Mouse (Mus musculus): ENCODE data around the gene Poc1a. TPM values are rescaled to one million over a fixed set of nuclear protein-coding genes. Genes with fewer than 3 reads are reported as not detected.

Gene Poc1a
- polyA plus RNA-seq, 1 experiment from 2014 or later: 42.7 TPM

GRCm38 (mm10) chr9:106290636-106291122 is 9.8 kb downstream of the Poc1a start:
- 91% methylated on average over 17 of the region's 17 CpGs for WGBS
- H3K36me3 ChIP-seq (replicated peaks): peaks cover 80% of the 10 kb centered on the region
- H3K9me3 ChIP-seq: no peaks in the 10 kb centered on the region
- no peaks in the 10 kb centered on the region for H3K4me1 ChIP-seq
- H3K27ac ChIP-seq: no peak overlapping the region
- no peaks in the 10 kb centered on the region for H3K27me3 ChIP-seq (ENCODE audit: poor library complexity, severe bottlenecking)
- DNase-seq (ENCODE audit: extremely low spot score, low spot score): no peak
- H3K4me3 ChIP-seq: no peak overlapping the region

GRCm38 (mm10) chr9:106293569-106294156 is 12.8 kb downstream of the Poc1a start:
- Histone ChIP-seq H3K27ac (no peak overlapping the region), H3K4me3 (no peak overlapping the region), H3K9me3 (no peaks in the 10 kb centered on the region), H3K4me1 (no peaks in the 10 kb centered on the region), H3K36me3 (replicated peaks) (peaks cover 78% of the 10 kb centered on the region), H3K27me3 (ENCODE audit: poor library complexity, severe bottlenecking) (no peaks in the 10 kb centered on the region)
- whole genome bisulfite sequencing: 92% methylated on average over 14 of the region's 14 CpGs
- DNase-seq (ENCODE audit: extremely low spot score, low spot score): no peak

- Histone ChIP-seq H3K9me3 (no peaks in the 10 kb centered on the region), H3K36me3 (replicated peaks) (peaks cover 69% of the 10 kb centered on the region), H3K27me3 (ENCODE audit: poor library complexity, severe bottlenecking) (no peaks in the 10 kb centered on the region), H3K4me1 (no peaks in the 10 kb centered on the region), H3K27ac (no peak overlapping the region), H3K4me3 (no peak overlapping the region)
- 88% methylated on average over 6 of the region's 6 CpGs for WGBS
- DNase-seq (ENCODE audit: extremely low spot score, low spot score): no peak
Measured at GRCm38 (mm10) chr9:106296637-106297174, 15.8 kb downstream of the Poc1a start.

- H3K4me3 ChIP-seq: no peak overlapping the region
- H3K27me3 ChIP-seq (ENCODE audit: poor library complexity, severe bottlenecking): no peaks in the 10 kb centered on the region
- DNase-seq (ENCODE audit: extremely low spot score, low spot score): no peak
- peaks cover 10% of the 10 kb centered on the region; the same call in 1 of the 2 replicates for H3K4me1 ChIP-seq
- H3K36me3 ChIP-seq (replicated peaks): peaks cover 59% of the 10 kb centered on the region
- H3K9me3 ChIP-seq: no peaks in the 10 kb centered on the region
- 81% methylated on average over 20 of the region's 20 CpGs for WGBS
- H3K27ac ChIP-seq: 0 out of 2 replicates have a peak overlapping the region, but pooled peaks have one; percentile 15
Measured at GRCm38 (mm10) chr9:106300176-106300803, 19.4 kb downstream of the Poc1a start.

GRCm38 (mm10) chr9:106300949-106301348 is 20.1 kb downstream of the Poc1a start:
- no peaks in the 10 kb centered on the region for H3K9me3 ChIP-seq
- peaks cover 56% of the 10 kb centered on the region for H3K36me3 ChIP-seq (replicated peaks)
- peaks cover 10% of the 10 kb centered on the region; the same call in 1 of the 2 replicates for H3K4me1 ChIP-seq
- no peak for DNase-seq (ENCODE audit: extremely low spot score, low spot score)
- no peak overlapping the region for H3K27ac ChIP-seq
- WGBS: 83% methylated on average over 6 of the region's 6 CpGs
- H3K27me3 ChIP-seq (ENCODE audit: poor library complexity, severe bottlenecking): no peaks in the 10 kb centered on the region
- no peak overlapping the region for H3K4me3 ChIP-seq

GRCm38 (mm10) chr9:106301446-106302080 is 20.7 kb downstream of the Poc1a start:
- Histone ChIP-seq H3K4me1 (peaks cover 10% of the 10 kb centered on the region; the same call in 1 of the 2 replicates), H3K36me3 (replicated peaks) (peaks cover 50% of the 10 kb centered on the region), H3K9me3 (no peaks in the 10 kb centered on the region), H3K27ac (peak overlapping the region; percentile 11; the same call in 1 of the 2 replicates), H3K4me3 (no peak overlapping the region), H3K27me3 (ENCODE audit: poor library complexity, severe bottlenecking) (no peaks in the 10 kb centered on the region)
- 80% methylated on average over 11 of the region's 11 CpGs for WGBS
- no peak for DNase-seq (ENCODE audit: extremely low spot score, low spot score)

- Histone ChIP-seq H3K27me3 (ENCODE audit: poor library complexity, severe bottlenecking) (no peaks in the 10 kb centered on the region), H3K4me1 (peaks cover 10% of the 10 kb centered on the region; the same call in 1 of the 2 replicates), H3K27ac (no peak overlapping the region; the same call in 1 of the 2 replicates), H3K4me3 (no peak overlapping the region), H3K9me3 (no peaks in the 10 kb centered on the region), H3K36me3 (replicated peaks) (peaks cover 41% of the 10 kb centered on the region)
- DNase-seq (ENCODE audit: extremely low spot score, low spot score): no peak
- 92% methylated on average over 16 of the region's 16 CpGs for WGBS
Measured at GRCm38 (mm10) chr9:106302446-106303150, 21.7 kb downstream of the Poc1a start.

GRCm38 (mm10) chr9:106303460-106303960 is 22.6 kb downstream of the Poc1a start:
- no peak for DNase-seq (ENCODE audit: extremely low spot score, low spot score)
- H3K4me3 ChIP-seq: no peak overlapping the region
- H3K27me3 ChIP-seq (ENCODE audit: poor library complexity, severe bottlenecking): no peaks in the 10 kb centered on the region
- H3K4me1 ChIP-seq: peaks cover 10% of the 10 kb centered on the region; the same call in 1 of the 2 replicates
- no peak overlapping the region for H3K27ac ChIP-seq
- H3K36me3 ChIP-seq (replicated peaks): peaks cover 40% of the 10 kb centered on the region
- H3K9me3 ChIP-seq: no peaks in the 10 kb centered on the region
- 92% methylated on average over 6 of the region's 6 CpGs for WGBS

GRCm38 (mm10) chr9:106305228-106305627 is 24.4 kb downstream of the Poc1a start:
- Histone ChIP-seq H3K27me3 (ENCODE audit: poor library complexity, severe bottlenecking) (no peaks in the 10 kb centered on the region), H3K4me3 (no peak overlapping the region), H3K27ac (peak overlapping the region; percentile 40; the same call in 1 of the 2 replicates), H3K36me3 (replicated peaks) (peaks cover 34% of the 10 kb centered on the region), H3K9me3 (no peaks in the 10 kb centered on the region), H3K4me1 (peaks cover 13% of the 10 kb centered on the region; the same call in 1 of the 2 replicates)
- DNase-seq (ENCODE audit: extremely low spot score, low spot score): no peak
- 82% methylated on average over 7 of the region's 7 CpGs for whole genome bisulfite sequencing

- WGBS: 54% methylated on average over 8 of the region's 8 CpGs
- peaks cover 19% of the 10 kb centered on the region for H3K4me1 ChIP-seq
- peaks cover 34% of the 10 kb centered on the region for H3K36me3 ChIP-seq (replicated peaks)
- H3K27me3 ChIP-seq (ENCODE audit: poor library complexity, severe bottlenecking): no peaks in the 10 kb centered on the region
- DNase-seq (ENCODE audit: extremely low spot score, low spot score): peak; percentile 67
- H3K4me3 ChIP-seq: no peak overlapping the region
- peak overlapping the region; percentile 52; the same call in 1 of the 2 replicates for H3K27ac ChIP-seq
- H3K9me3 ChIP-seq: no peaks in the 10 kb centered on the region
Measured at GRCm38 (mm10) chr9:106306662-106307351, 25.9 kb downstream of the Poc1a start.

- 95% methylated on average over 5 of the region's 5 CpGs for WGBS
- no peaks in the 10 kb centered on the region for H3K27me3 ChIP-seq (ENCODE audit: poor library complexity, severe bottlenecking)
- no peak overlapping the region for H3K27ac ChIP-seq
- peaks cover 23% of the 10 kb centered on the region for H3K4me1 ChIP-seq
- DNase-seq (ENCODE audit: extremely low spot score, low spot score): no peak
- no peaks in the 10 kb centered on the region for H3K9me3 ChIP-seq
- H3K36me3 ChIP-seq (replicated peaks): peaks cover 29% of the 10 kb centered on the region
- no peak overlapping the region for H3K4me3 ChIP-seq
Measured at GRCm38 (mm10) chr9:106308151-106308550, 27.3 kb downstream of the Poc1a start.

Data from forebrain, embryonic 10.5 days (tissue).